Mouse (Mus musculus): ENCODE measurements around the gene Gm20388.

The Gm20388 gene

GRCm38 (mm10) chr8:122116716-122117357 is 2206.2 kb downstream of the Gm20388 start:
- no peak for DNase-seq

GRCm38 (mm10) chr8:122118097-122118496 is 2207.5 kb downstream of the Gm20388 start:
- DNase-seq: no peak

- no peak for DNase-seq
These were observed 2207.9 kb downstream of the Gm20388 start for GRCm38 (mm10) chr8:122118536-122118935.

DNA sequence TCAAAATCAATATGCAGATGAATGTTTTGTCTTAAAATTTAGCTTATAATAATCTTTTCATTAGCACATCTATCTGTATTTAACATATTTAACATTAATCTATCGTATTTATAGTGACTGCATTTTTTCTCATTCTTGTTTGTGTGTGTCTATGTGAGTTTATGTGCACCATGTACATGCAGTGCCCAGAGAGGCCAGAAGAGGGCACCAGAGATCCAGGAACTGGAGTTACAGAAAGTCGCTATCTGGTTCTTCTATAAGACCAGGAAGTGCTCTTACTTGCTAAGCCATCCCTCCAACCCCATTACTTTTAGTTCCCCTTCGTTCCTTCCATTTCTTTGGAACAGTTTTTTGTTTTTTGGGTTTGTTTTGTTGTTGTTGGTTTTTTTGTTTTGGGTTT is 2213.7 kb downstream of the Gm20388 start:
- DNase-seq: no peak

GRCm38 (mm10) chr8:122126659-122127058 is 2216.0 kb downstream of the Gm20388 start:
- no peak for DNase-seq

DNA sequence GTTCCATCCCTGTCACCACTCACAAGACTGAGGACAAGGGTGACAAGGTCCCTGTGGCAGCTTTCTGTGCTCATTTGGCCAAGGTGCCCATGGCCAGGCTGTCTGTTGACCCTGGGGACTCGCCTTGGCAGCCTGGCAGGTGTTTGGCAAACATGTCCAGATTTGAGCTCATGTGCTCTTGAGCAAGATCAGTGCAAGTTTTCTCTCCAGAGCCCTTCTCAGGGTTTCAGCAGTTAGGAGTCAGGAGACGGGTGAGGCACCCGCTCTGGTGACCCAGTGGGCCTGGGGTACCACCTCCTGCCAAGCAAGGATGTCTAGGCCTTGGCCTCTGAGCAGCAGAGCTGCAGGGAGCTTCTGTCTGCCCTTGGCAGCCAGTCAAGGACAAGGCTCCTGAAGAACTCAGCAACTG is 2223.5 kb downstream of the Gm20388 start:
- DNase-seq: no peak

GRCm38 (mm10) chr8:122135494-122135893 is 2224.9 kb downstream of the Gm20388 start:
- no peak for DNase-seq

DNA sequence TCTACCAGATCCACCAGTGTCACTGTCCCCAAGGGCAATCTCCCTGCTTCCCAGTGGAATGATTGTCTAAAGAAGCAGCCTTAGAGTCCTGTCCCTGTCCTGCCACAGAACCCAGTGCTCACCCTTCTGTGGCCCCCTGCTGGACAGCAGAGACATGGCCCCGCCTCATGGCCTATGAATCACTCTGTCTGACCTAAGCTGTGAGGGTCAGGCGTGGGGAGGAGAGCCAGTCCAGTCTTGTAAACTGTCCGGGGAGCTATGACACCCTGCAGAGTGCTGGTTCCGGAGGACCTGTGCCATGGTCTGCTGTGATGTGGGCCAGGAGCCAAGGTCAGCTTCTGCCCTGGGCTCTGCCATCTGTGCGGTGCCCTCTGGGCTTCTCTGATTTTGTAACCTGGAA is 2229.1 kb downstream of the Gm20388 start:
- no peak for DNase-seq

DNA sequence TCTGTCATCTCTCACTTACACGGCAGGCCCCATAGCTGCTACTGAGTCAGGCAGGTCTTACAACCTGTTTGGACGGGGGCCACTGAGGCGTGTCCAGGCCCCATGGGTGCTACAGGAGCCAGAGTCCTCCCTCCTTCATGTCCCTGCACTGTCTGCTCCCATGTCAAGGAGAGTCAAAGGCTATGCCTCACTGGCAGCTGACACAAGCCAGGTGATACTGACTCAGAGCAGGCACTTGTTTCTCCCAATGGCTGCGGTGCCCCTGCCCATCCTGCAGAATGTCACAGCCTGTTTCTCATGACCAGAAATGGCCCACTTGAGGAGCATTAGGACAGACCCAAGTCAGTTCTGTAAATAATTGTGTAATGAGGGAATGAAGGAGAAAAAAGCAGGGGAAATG is 2229.8 kb downstream of the Gm20388 start:
- no peak for DNase-seq

DNA sequence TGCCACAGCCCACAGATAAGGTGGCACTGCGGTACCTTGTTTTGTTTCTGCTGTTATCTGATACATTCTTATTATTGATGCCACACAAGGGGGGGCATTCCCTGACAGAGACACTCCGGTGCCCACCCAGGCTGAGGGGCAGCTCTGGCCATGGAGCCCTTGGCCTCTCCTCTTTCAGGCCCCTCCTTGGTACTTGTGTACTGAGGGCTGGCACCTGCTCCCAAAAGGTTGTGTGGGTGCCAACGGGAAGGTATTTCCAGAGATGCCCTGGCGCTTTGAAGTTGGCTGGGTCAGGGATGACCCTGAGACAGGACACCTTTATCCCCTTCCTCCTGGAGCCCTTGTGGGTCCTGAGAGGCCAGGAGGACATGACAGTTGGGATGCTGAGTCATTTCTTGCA is 2231.8 kb downstream of the Gm20388 start:
- DNase-seq: no peak

- DNase-seq: no peak
These were observed 2232.6 kb downstream of the Gm20388 start for GRCm38 (mm10) chr8:122143231-122143630.

DNA sequence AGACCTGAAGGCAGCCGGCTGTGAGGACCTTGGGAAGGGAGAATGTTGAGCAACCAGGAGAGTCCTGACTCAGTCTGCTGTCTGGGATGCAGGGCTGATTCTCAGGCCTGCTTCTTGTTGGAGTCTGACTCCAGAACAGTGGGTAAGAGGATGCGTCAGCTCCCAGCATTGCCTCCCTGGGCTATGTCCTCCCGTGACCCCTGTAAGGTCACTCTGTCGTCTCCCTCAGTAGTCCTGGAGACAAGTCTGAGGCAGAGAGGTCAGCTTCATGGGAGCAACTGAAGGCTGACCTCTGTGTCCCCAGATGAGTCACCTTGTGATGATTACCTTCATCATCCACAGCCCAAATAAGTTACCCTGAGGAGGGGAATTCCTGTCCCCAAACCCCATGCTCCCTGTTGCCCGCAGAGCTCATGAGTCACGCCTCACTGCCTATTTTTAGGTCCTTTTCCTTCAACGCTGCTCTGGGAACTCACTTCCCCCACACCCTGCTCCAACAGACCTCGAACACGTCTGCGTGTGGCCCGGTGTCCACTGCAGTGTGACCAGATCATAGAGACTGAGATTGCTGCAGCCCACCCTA is 2234.2 kb downstream of the Gm20388 start:
- DNase-seq: no peak

DNA sequence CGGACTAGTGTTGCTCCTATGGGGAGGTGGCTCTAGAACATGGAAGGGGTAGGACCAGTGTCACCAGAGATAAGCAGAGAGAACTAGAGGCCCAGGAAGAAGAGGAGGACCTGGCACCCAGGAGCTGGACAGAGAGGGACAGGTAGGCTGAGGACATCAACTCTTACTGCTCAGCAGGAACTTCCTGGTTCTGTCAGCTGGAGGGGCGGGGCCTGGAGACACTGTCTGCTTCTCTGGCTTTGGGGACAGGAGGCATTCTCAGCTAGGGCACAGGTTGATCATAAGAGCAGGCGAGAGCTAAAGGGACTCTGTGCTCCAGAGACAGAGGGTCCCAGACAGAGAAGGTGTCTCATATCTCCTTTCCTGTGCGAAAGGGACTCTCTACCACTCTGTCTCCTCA is 2238.4 kb downstream of the Gm20388 start:
- DNase-seq: no peak

DNA sequence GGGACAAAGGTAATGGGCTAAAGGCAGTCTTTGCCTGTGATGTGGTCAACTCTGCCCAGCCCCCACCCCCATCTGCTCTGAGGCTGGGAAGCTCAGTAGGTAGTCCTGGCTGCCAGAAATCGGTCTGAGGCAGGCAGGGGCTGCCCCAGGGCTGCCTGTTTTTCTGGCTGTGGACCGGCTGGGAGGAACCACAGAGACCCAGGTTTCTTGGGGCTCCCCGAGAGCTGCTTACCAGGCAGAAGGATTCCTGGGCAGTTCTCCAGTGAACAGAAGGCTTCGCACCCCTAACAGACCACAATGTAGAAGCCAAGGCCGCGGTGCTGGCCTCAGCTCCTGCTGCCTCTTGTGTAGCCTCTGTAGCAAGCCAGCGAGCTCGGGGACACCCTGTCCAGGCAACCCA is 2239.0 kb downstream of the Gm20388 start:
- DNase-seq: no peak

DNA sequence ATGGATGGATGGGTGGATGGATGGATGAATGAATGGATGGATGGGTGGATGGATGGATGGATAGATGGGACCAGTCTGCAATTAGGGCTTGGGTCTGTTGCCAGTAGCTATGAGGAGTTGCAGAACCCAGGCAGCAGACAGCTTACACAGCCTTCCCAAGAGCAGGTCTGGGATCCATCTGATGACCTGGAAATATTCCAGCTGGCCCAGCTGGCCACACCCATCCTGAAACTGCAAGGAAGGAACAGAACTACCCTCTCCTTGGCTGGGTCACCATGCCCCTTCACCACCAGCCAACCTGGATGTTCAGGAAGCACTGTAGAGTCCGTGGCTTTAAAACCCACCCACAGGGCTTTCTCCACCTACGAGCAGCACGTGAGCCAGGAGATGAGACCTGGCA is 2240.9 kb downstream of the Gm20388 start:
- no peak for DNase-seq

DNA sequence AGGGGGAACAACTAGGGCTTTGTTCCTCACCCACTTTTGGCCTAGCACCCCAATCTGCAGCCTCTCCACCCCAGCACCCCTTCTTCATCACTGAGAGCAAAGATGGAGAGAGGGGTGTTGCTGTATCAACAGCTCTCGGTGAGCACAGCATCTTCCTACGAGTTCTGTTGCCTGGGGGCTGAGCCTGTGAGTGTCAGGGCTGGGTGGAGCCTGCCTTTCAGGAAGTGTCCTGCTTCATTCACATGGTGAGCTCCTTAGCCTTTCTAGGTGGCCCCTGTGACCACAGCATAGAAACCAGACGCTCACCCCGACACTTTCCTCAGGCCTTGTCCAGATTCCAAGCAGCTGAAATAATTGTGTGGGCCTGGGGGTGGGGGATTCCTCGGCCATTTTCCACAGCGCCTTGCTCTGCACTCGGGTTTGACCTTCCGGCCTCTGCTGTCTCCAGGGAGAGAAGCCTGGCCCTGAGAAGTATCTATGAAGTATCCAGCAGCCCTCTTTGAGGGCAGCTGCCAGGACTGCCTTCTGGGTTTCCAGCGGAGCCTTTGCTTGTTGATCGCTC is 2244.5 kb downstream of the Gm20388 start:
- no peak for DNase-seq

- no peak for DNase-seq
These were observed 2245.3 kb downstream of the Gm20388 start for GRCm38 (mm10) chr8:122155964-122156363.

DNA sequence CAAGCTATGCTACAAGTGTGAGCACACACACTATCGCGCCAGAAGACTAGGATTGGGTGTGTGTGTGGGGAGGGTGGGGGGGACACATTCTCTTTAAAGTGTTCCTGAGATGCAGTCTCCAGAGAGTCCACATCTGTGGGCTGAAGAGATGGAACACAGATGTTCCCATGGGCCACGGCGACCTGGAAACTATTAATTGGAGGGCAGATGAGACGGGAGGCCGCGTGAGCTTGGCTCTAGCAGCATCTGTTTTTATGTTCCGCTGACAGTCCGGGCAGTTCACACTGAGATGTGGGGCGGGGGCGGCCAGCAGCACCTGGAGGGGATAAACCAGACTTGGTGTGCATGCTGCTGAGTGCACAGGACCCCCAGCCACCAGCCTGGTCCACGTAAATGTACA is 2247.0 kb downstream of the Gm20388 start:
- no peak for DNase-seq

- DNase-seq: no peak
These were observed 2249.5 kb downstream of the Gm20388 start for GRCm38 (mm10) chr8:122160165-122160564.

- DNase-seq: peak; percentile 24 to 27
These were observed 2252.4 kb downstream of the Gm20388 start for GRCm38 (mm10) chr8:122162992-122163391.

- no peak for DNase-seq
These were observed 2256.7 kb downstream of the Gm20388 start for GRCm38 (mm10) chr8:122167204-122167860.

DNA sequence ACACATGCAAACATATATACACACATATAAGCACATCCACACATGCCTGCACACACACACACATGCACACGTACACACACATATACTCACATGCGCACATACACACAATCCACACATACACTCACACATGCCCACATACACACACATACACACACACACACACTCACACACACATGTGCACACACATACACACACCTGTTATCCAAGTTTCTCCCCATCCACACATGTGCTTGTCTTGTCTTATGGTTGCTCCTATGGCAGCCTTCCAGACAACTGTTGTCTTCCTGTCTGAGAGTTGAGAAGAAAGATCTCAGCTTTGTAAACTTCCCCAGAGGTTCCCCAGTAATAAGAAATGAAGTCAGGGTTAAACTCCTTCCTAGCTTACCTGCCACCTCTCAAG is 2258.8 kb downstream of the Gm20388 start:
- DNase-seq: no peak

DNA sequence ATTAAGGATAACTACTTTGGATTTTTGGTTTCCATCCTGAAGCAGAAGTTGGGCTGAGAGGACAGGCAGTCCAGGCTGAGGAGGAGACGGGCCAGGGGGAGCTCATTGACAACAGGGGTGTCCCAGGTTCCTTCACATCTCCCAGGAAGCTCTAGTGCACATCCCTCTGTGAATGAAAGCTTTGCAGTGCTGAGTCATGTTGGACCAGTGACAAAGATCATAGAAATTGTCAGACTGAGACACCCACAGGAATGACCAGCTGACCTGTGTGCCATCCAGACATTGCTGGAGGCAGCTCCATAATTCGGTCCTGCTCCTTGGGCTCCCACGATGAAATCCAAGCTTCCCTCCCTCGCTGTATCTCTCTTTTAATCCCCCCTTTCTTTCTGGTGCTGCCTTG is 2261.2 kb downstream of the Gm20388 start:
- DNase-seq: no peak
